Mouse (Mus musculus) erythroblast, embryonic 14.5 days (primary cell): ENCODE measurements at regions not wholly inside any gene's neighbourhood (a gene's known extent, or its start where the extent isn't known, plus 50 kb on each side); places are given as distances from the start of the nearest gene placed in this dataset.

Experiments
- GATA1 ChIP-seq: IDR thresholded peaks from 2 replicates; pipeline ENCODE4 v1.6.1; 2012; ENCODE audit warnings: low read length, inconsistent platforms, mixed read lengths
- TAL1 ChIP-seq: IDR thresholded peaks from 3 replicates; pipeline ENCODE4 v1.6.1; 2012; ENCODE audit warnings: low read length, inconsistent platforms, mixed read lengths

- no peak for TF ChIP-seq TAL1
- TF ChIP-seq GATA1 = no peak
Measured at GRCm38 (mm10) chr7:60293556-60293955, 153.5 kb upstream of the Snrpn start.
